Mouse (Mus musculus) limb, embryonic 13.5 days (tissue): ENCODE results near the gene Bmp8a. TPM values are rescaled to one million over a fixed set of nuclear protein-coding genes. Genes with fewer than 3 reads are reported as not detected.

Experiments
- ATAC-seq: fragments of 200-750 bp; cut with Nextera tagmentation; 2 replicates; pipeline ENCODE4 v1.8.0; 2017; ENCODE audit warnings: low read depth, moderate number of reproducible peaks, moderate TSS enrichment; ENCODE audit not compliant: low FRiP score
- H3K27ac ChIP-seq: fragments of 300-500 bp; sonication (generic); 2 replicates; pipeline ENCODE4 v1.5.1; 2015; ENCODE audit warnings: inconsistent platforms, mild to moderate bottlenecking, moderate library complexity
- H3K27me3 ChIP-seq: fragments of 300-500 bp; sonication (generic); 2 replicates; pipeline ENCODE4 v1.6.1; 2015; ENCODE audit warnings: mild to moderate bottlenecking, inconsistent platforms
- H3K36me3 ChIP-seq: fragments of 300-500 bp; sonication (generic); 2 replicates; pipeline ENCODE4 v1.6.1; 2015; ENCODE audit warnings: inconsistent platforms, mild to moderate bottlenecking, moderate library complexity
- H3K4me1 ChIP-seq: fragments of 300-500 bp; sonication (generic); 2 replicates; pipeline ENCODE4 v1.6.1; 2015; ENCODE audit warnings: inconsistent platforms
- H3K4me2 ChIP-seq: fragments of 300-500 bp; sonication (generic); replicated peaks from 2 replicates; pipeline ENCODE4 v1.6.1; 2015; ENCODE audit warnings: inconsistent platforms, mild to moderate bottlenecking, moderate library complexity
- H3K4me3 ChIP-seq: fragments of 300-500 bp; sonication (generic); 2 replicates; pipeline ENCODE4 v1.5.1; 2015; ENCODE audit warnings: moderate library complexity, mild to moderate bottlenecking, inconsistent platforms
- H3K9ac ChIP-seq: fragments of 300-500 bp; sonication (generic); 2 replicates; pipeline ENCODE4 v1.6.1; 2015; ENCODE audit warnings: mild to moderate bottlenecking, inconsistent platforms
- H3K9me3 ChIP-seq: fragments of 300-500 bp; sonication (generic); 2 replicates; pipeline ENCODE4 v1.6.1; 2016; ENCODE audit warnings: inconsistent platforms
- whole genome bisulfite sequencing: fragments of 180-500 bp; shearing (Covaris S2); methylation state at CpG from one replicate; pipeline ENCODE4 v1.1.7; 2015; 5-methylcytosine and 5-hydroxymethylcytosine counted together
- polyA plus RNA-seq: library from polyadenylated mRNA; unstranded; fragments of >200 nt; fragmentation: Nextera tagmentation; extraction: Ambion mirVana; gene quantifications from 2 replicates; pipeline ENCODE4 v1.2.1, GENCODE M21; 2015

Bmp8a gene
- 0.83 and 0.92 TPM in 2 replicates for polyA plus RNA-seq

DNA sequence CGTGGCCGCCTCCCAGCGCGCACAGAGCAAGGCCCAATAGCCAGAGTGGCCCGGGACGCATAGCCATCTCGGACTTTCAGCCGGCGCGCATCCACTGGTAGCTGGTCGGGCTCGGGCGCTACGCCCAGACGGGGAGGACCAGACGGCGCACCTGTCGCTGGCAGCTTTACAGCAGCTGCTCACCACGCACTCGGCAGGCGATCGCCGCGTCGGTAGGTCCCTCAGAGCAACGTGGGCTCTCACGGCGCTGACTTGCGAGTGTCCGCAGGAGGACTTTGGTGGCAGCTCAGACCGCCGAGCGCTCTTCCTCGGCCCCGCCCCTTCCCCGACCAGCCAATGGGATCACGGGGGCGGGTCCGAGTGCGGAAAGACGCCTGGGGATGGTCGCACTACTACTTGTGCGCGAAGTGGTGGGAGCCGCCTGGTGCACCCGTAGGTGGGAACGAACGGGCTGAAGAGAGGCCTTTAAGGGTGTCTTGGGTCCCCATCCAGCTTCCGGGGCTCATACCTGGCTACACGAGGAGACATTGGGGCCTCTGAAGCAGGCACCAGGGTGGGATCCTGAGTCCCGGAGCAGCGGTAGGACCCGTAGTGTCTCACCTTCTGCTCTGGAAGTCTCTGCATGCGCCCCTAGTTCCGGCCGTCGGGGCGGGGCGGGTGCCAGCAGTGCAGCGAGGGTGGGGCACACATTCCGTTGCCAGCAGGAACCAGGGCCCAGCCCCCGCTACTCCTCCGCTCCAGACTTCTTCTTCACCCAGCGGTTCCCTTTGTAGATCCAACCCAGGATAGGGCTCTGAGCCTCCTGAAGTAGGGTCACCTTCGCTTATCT is at the start of gene Bmp8a:
Bmp8a (minus strand) TSS at position 611 of the 829 bp plus-strand sequence.
- 0 out of 2 replicates have a peak, but pooled peaks cover 4% of the 10 kb centered on the region for H3K9me3 ChIP-seq
- peak within 1 kb of the TSS; percentile 53 for H3K4me3 ChIP-seq
- peak within 1 kb of the TSS; percentile 48 for H3K9ac ChIP-seq
- 0 out of 2 replicates have a peak, but pooled peaks cover 5% of the 10 kb centered on the region for H3K36me3 ChIP-seq
- peaks cover 17% of the 10 kb centered on the region for H3K4me1 ChIP-seq
- ATAC-seq, result peak; percentile 87
- H3K27me3 ChIP-seq, result peaks cover 65% of the 10 kb centered on the region
- 1% methylated on average over 65 of the region's 65 CpGs for WGBS
- no peak within 1 kb of the TSS for H3K27ac ChIP-seq
- H3K4me2 ChIP-seq, result peak within 1 kb of the TSS; percentile 85

DNA sequence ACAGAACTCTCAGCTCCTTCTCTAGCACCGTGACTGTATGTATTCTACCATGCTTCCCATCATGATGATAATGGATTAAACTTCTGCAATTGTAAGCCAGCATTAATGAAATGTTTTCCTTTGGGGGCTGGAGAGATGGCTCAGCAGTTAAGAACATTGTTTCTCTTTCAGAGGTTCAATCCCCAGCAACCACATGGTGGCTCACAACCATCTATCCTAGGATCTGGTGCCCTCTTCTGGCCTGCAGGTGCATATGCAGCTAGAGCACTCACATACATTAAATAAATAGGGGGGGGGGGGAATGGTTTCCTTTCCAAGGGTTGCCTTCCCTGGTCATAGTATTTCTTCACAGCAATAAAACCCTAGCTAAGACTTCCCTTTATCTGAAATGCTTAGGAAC is 49.1 kb upstream of the Bmp8a start:
- Histone ChIP-seq H3K27me3 (no peaks in the 10 kb centered on the region), H3K4me3 (no peak overlapping the region), H3K4me2 (no peak overlapping the region), H3K4me1 (no peaks in the 10 kb centered on the region), H3K9me3 (no peaks in the 10 kb centered on the region), H3K9ac (no peak overlapping the region), H3K36me3 (peaks cover 90% of the 10 kb centered on the region), H3K27ac (no peak overlapping the region)
- no peak for ATAC-seq
- 97% methylated on average over 1 of the region's 1 CpGs for WGBS

DNA sequence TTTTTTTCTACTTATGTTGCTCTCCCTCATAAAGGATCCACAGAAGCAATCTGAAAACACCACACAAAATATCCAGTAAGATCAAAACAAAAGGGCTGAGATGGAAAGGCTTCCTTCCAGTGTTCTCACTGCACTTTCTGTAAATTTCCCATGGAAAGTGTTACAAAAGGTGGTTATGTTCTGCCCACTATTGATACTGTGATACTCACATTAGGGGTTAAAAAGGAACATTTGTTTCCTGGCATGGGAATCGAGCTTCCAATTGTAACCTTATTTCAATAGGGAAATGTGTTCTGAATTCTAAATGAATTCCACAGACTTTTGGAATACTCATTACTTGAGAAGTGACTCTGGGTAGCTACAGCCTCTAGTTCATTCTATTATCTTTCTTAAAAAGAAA is 42.0 kb upstream of the Bmp8a start:
- Histone ChIP-seq H3K4me1 (no peaks in the 10 kb centered on the region), H3K27ac (no peak overlapping the region), H3K9me3 (no peaks in the 10 kb centered on the region), H3K27me3 (no peaks in the 10 kb centered on the region), H3K9ac (no peak overlapping the region), H3K4me2 (no peak overlapping the region), H3K4me3 (no peak overlapping the region), H3K36me3 (peaks cover 91% of the 10 kb centered on the region)
- ATAC-seq, result no peak
- WGBS, result 61% methylated on average over 1 of the region's 1 CpGs

- Histone ChIP-seq H3K36me3 (peaks cover 83% of the 10 kb centered on the region), H3K9me3 (no peaks in the 10 kb centered on the region), H3K4me3 (no peak overlapping the region), H3K27ac (no peak overlapping the region), H3K27me3 (no peaks in the 10 kb centered on the region), H3K9ac (no peak overlapping the region), H3K4me2 (no peak overlapping the region), H3K4me1 (no peaks in the 10 kb centered on the region)
- ATAC-seq, result no peak
- 87% methylated on average over 7 of the region's 7 CpGs for WGBS
Measured at GRCm38 (mm10) chr4:123383173-123383572, 40.1 kb upstream of the Bmp8a start.

DNA sequence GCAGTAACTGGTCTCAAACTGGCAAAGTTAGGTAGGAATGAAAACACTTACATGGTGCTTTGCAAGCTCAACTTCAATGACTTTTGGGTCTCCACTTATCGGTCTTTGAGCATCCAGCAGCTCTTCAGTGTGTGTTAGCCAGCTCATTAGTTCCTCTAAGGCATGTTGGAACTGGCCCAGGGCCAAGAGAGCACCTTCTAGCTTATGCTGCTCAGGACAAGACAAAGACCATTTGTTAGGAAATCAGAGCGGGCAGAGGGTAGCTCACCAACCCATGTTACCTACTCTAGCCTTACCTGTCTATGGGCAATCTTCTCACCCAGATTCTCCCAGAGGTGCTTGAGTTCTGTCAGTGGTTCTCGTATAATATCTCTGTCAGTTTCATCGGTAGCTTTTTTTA is 39.0 kb upstream of the Bmp8a start:
- no peaks in the 10 kb centered on the region for H3K27me3 ChIP-seq
- ATAC-seq, result no peak

DNA sequence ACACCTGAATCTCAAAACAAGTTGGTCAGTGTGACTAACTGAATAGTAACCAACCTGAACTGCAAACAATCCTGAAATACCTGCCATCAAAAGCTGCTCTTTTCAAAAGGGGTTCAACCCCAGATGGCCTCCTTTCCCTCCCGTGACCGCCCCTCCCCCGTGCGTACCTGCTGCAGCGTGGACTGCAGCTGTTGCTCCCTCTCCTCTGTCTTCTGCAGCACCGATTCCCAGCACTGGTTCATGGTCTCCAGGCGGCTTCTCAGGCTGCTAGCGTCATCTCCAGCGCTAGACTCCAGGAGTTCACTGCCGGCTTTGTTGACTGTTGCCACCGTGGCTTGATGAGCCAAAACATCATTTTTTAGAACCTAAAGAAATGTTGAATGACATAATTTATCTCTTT is 38.5 kb upstream of the Bmp8a start:
- Histone ChIP-seq H3K36me3 (peaks cover 85% of the 10 kb centered on the region), H3K9me3 (no peaks in the 10 kb centered on the region), H3K27ac (no peak overlapping the region), H3K4me3 (no peak overlapping the region), H3K4me2 (no peak overlapping the region), H3K27me3 (no peaks in the 10 kb centered on the region), H3K4me1 (no peaks in the 10 kb centered on the region), H3K9ac (no peak overlapping the region)
- ATAC-seq, result no peak
- WGBS, result 90% methylated on average over 11 of the region's 11 CpGs

More for the DNA sequence above, 39.0 kb upstream of the Bmp8a start:
- H3K9ac ChIP-seq, result no peak overlapping the region
- H3K36me3 ChIP-seq, result peaks cover 85% of the 10 kb centered on the region
- H3K9me3 ChIP-seq, result no peaks in the 10 kb centered on the region
- no peak overlapping the region for H3K4me2 ChIP-seq
- no peaks in the 10 kb centered on the region for H3K4me1 ChIP-seq
- H3K27ac ChIP-seq, result no peak overlapping the region
- 92% methylated on average over 4 of the region's 4 CpGs for WGBS
- H3K4me3 ChIP-seq, result no peak overlapping the region

- Histone ChIP-seq H3K36me3 (peaks cover 86% of the 10 kb centered on the region), H3K4me2 (no peak overlapping the region), H3K4me3 (no peak overlapping the region), H3K27ac (no peak overlapping the region), H3K4me1 (no peaks in the 10 kb centered on the region), H3K9ac (no peak overlapping the region), H3K9me3 (no peaks in the 10 kb centered on the region), H3K27me3 (no peaks in the 10 kb centered on the region)
- WGBS, result 95% methylated on average over 3 of the region's 3 CpGs
- ATAC-seq, result no peak
Measured at GRCm38 (mm10) chr4:123376031-123376430, 33.0 kb upstream of the Bmp8a start.

DNA sequence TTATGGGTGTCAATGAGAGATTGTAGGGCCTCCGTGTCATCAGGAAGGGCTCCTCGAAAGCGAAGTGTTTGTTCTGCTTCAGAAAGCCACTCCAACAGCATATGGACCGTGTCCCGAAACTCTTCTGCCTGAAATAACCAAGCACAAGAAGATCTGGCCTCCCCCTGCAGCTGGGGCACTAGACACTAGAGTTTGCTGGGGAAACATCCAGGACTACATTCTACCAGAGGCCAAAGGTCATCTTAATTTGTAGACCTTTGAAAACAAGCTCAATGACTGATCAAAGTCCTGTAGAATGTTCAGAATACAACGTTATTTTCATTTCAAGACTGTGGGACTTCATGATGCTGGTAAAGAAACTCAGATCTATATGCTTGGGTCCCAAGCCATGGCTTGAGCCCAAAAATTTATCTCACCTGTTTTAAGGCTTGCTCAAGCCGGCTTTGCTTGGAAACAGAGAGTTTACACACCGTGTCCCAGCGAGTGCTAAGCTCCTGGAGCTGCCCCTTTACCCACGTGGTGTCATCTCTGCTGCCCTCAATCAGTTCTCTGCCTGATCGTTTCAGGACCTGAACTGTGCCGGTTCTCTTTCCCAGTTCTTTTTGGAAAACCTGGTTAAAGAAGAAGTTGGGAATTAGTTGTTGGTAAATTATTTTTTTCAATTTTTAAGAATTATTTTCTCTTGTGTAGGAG is 31.4 kb upstream of the Bmp8a start:
- Histone ChIP-seq H3K4me3 (no peak overlapping the region), H3K27me3 (no peaks in the 10 kb centered on the region), H3K27ac (no peak overlapping the region), H3K4me1 (no peaks in the 10 kb centered on the region), H3K4me2 (no peak overlapping the region), H3K9me3 (no peaks in the 10 kb centered on the region), H3K36me3 (peaks cover 91% of the 10 kb centered on the region), H3K9ac (no peak overlapping the region)
- 92% methylated on average over 12 of the region's 12 CpGs for WGBS
- ATAC-seq, result no peak

DNA sequence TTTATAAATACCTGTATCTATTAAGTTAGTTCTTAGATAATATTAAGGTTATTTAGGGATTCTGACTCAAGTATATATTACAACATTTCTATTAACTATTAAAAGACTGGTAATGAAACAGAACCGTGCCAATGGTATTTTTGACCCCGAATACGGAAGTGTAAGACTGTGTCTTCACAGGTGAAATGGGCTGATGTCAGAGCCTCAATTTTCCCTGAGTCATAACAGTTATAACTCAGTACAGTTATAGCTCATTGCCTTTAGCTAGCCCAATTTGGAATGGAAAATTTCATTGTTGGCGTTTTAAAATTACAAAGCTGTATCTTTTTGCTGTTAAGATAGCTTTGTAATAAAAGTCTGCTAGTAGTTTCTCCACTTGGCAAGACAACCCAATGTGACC is 20.5 kb upstream of the Bmp8a start:
- H3K36me3 ChIP-seq, result peaks cover 89% of the 10 kb centered on the region
- no peak overlapping the region for H3K27ac ChIP-seq
- H3K4me2 ChIP-seq, result no peak overlapping the region
- H3K4me1 ChIP-seq, result no peaks in the 10 kb centered on the region
- no peaks in the 10 kb centered on the region for H3K27me3 ChIP-seq
- no peaks in the 10 kb centered on the region for H3K9me3 ChIP-seq
- no peak overlapping the region for H3K4me3 ChIP-seq
- no peak for ATAC-seq
- no peak overlapping the region for H3K9ac ChIP-seq
- WGBS, result 96% methylated on average over 4 of the region's 4 CpGs

DNA sequence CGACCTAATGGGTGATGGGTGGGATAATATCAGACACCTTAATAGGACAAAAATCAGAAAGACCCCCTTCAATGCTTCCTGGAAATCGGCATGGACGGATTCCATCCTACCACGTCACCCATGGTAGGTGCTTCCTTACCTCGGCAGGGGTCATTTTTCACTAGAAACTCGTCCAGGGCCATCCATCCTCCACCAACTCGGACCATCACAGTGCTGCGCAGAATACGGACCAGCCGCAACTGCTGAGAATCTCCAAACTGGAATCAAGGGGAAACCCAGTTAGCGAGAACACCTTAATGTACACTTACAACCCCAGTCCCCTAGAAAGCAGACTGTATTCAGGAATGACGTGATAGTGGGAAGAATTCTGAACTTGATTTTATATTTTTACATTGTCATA is 17.7 kb upstream of the Bmp8a start:
- 96% methylated on average over 12 of the region's 12 CpGs for WGBS
- no peak for ATAC-seq
- H3K36me3 ChIP-seq, result peaks cover 82% of the 10 kb centered on the region

GRCm38 (mm10) chr4:123358613-123359012 is 15.6 kb upstream of the Bmp8a start:
- Histone ChIP-seq H3K9ac (no peak overlapping the region), H3K4me2 (no peak overlapping the region), H3K4me3 (no peak overlapping the region), H3K27ac (no peak overlapping the region), H3K9me3 (no peaks in the 10 kb centered on the region), H3K36me3 (peaks cover 83% of the 10 kb centered on the region), H3K27me3 (no peaks in the 10 kb centered on the region), H3K4me1 (no peaks in the 10 kb centered on the region)
- 91% methylated on average over 7 of the region's 7 CpGs for WGBS
- no peak for ATAC-seq

More for the DNA sequence above, 17.7 kb upstream of the Bmp8a start:
- Histone ChIP-seq H3K4me1 (no peaks in the 10 kb centered on the region), H3K9me3 (no peaks in the 10 kb centered on the region), H3K4me3 (no peak overlapping the region), H3K27me3 (no peaks in the 10 kb centered on the region), H3K9ac (no peak overlapping the region), H3K27ac (no peak overlapping the region), H3K4me2 (no peak overlapping the region)

GRCm38 (mm10) chr4:123355941-123356340 is 12.9 kb upstream of the Bmp8a start:
- H3K4me2 ChIP-seq, result no peak overlapping the region
- no peaks in the 10 kb centered on the region for H3K27me3 ChIP-seq
- no peaks in the 10 kb centered on the region for H3K4me1 ChIP-seq
- no peak for ATAC-seq
- no peak overlapping the region for H3K4me3 ChIP-seq
- H3K27ac ChIP-seq, result no peak overlapping the region
- H3K9me3 ChIP-seq, result no peaks in the 10 kb centered on the region
- 90% methylated on average over 8 of the region's 8 CpGs for WGBS
- peaks cover 82% of the 10 kb centered on the region for H3K36me3 ChIP-seq
- H3K9ac ChIP-seq, result no peak overlapping the region
